Mouse (Mus musculus): ENCODE results near the gene Cd36.
"Not testable (repeated sequence)": the region's sequence is repeated elsewhere in the genome, so short reads cannot be mapped to it uniquely, and the experiment has no call there.

Cd36 gene

GRCm38 (mm10) chr5:17888598-17888997 is at the start of gene Cd36:
Gene Cd36, minus strand, starts transcription at chr5:17888801.
- in situ Hi-C loops (cut with MboI, MseI): no loop called here

GRCm38 (mm10) chr5:17934501-17934900 is 45.9 kb upstream of the Cd36 start:
- in situ Hi-C loops (cut with MboI, MseI): no loop called here

GRCm38 (mm10) chr5:17931588-17931987 is 43.0 kb upstream of the Cd36 start:
- in situ Hi-C loops (cut with MboI, MseI): not testable (repeated sequence)

GRCm38 (mm10) chr5:17929006-17929567 is 40.5 kb upstream of the Cd36 start:
- in situ Hi-C loops (cut with MboI, MseI): no loop called here

GRCm38 (mm10) chr5:17928471-17928870 is 39.9 kb upstream of the Cd36 start:
- in situ Hi-C loops (cut with MboI, MseI): no loop called here

- in situ Hi-C loops (cut with MboI, MseI): no loop called here
Observed at GRCm38 (mm10) chr5:17924085-17924518, 35.5 kb upstream of the Cd36 start.

GRCm38 (mm10) chr5:17923648-17924047 is 35.0 kb upstream of the Cd36 start:
- in situ Hi-C loops (cut with MboI, MseI): no loop called here

GRCm38 (mm10) chr5:17918966-17919365 is 30.4 kb upstream of the Cd36 start:
- in situ Hi-C loops (cut with MboI, MseI): no loop called here

- in situ Hi-C loops (cut with MboI, MseI): no loop called here
Observed at GRCm38 (mm10) chr5:17904766-17905165, 16.2 kb upstream of the Cd36 start.

GRCm38 (mm10) chr5:17898948-17899347 is 10.3 kb upstream of the Cd36 start:
- in situ Hi-C loops (cut with MboI, MseI): no loop called here

GRCm38 (mm10) chr5:17897641-17898040 is 9.0 kb upstream of the Cd36 start:
- in situ Hi-C loops (cut with MboI, MseI): not testable (repeated sequence)

- in situ Hi-C loops (cut with MboI, MseI): no loop called here
Observed at GRCm38 (mm10) chr5:17893577-17894172, 5.1 kb upstream of the Cd36 start.

- in situ Hi-C loops (cut with MboI, MseI): no loop called here
Observed at GRCm38 (mm10) chr5:17889291-17889690, 690 bp upstream of the Cd36 start.

GRCm38 (mm10) chr5:17886377-17886776 is 2.2 kb downstream of the Cd36 start:
- in situ Hi-C loops (cut with MboI, MseI): no loop called here

GRCm38 (mm10) chr5:17883357-17883875 is 5.2 kb downstream of the Cd36 start:
- in situ Hi-C loops (cut with MboI, MseI): no loop called here

- in situ Hi-C loops (cut with MboI, MseI): no loop called here
Observed at GRCm38 (mm10) chr5:17881542-17881896, 7.1 kb downstream of the Cd36 start.

GRCm38 (mm10) chr5:17880799-17881541 is 7.6 kb downstream of the Cd36 start:
- in situ Hi-C loops (cut with MboI, MseI): no loop called here

GRCm38 (mm10) chr5:17879924-17880323 is 8.7 kb downstream of the Cd36 start:
- in situ Hi-C loops (cut with MboI, MseI): no loop called here

- in situ Hi-C loops (cut with MboI, MseI): no loop called here
Observed at GRCm38 (mm10) chr5:17877044-17877443, 11.6 kb downstream of the Cd36 start.

- in situ Hi-C loops (cut with MboI, MseI): no loop called here
Observed at GRCm38 (mm10) chr5:17876637-17877036, 12.0 kb downstream of the Cd36 start.

- in situ Hi-C loops (cut with MboI, MseI): no loop called here
Observed at GRCm38 (mm10) chr5:17874335-17874734, 14.3 kb downstream of the Cd36 start.

GRCm38 (mm10) chr5:17865432-17865831 is 23.2 kb downstream of the Cd36 start:
- in situ Hi-C loops (cut with MboI, MseI): no loop called here

- in situ Hi-C loops (cut with MboI, MseI): no loop called here
Observed at GRCm38 (mm10) chr5:17863085-17863484, 25.5 kb downstream of the Cd36 start.
